Mouse (Mus musculus) urinary bladder, adult 18-20 months (tissue): Measurements from ENCODE around the gene Cux1.
A peak's percentile ranks its signal among the peaks of the same experiment; 100 is the strongest.

Source experiments
- DNase-seq, 2 experiments: peaks; one replicate each; pipeline ENCODE4 v3.0.0; 2022; ENCODE audit warnings: low spot score in 2 of 2, mixed read lengths in 2 of 2

The Cux1 gene

GRCm38 (mm10) chr5:136210549-136210948 lies 356.7 kb downstream of the Cux1 start:
- DNase-seq = no peak

GRCm38 (mm10) chr5:136201832-136202231 lies 365.5 kb downstream of the Cux1 start:
- peak; percentile 46 to 50 for DNase-seq

- DNase-seq = no peak
Measured at GRCm38 (mm10) chr5:136199526-136199925, 367.8 kb downstream of the Cux1 start.

GRCm38 (mm10) chr5:136198474-136199391 lies 368.6 kb downstream of the Cux1 start, which contains the start of gene Prkrip1:
TSS of gene Prkrip1 (minus strand) at chr5:136198963.
- peak; percentile 86 to 89 for DNase-seq
